Mouse (Mus musculus): ENCODE results near the gene Dnah8. TPM values are rescaled to one million over a fixed set of nuclear protein-coding genes. Genes with fewer than 3 reads are reported as not detected.
A peak's percentile ranks its signal among the peaks of the same experiment; 100 is the strongest.

Gene Dnah8
- polyA plus RNA-seq, 1 experiment: 295 TPM

DNA sequence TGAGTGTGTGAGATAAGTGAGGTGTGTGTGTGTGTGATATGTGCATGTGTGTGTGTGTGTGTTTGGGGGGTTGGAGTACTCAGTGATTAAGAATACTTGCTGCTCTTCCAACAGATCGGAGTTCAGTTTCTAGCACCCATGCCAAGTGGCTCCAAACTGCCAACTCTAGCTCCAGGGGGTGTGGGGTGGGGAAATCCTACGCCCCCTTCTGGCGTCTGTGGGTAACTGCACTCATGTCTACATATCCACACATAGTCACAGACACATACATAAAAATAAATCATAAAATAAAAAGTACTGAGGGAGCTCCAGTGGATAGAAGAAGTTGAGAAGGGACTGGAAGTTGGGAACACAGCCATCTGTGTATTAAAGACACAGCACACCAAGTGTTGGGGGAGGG, 119.8 kb downstream of the Dnah8 start:
- no peaks in the 10 kb centered on the region for H3K27me3 ChIP-seq (ENCODE audit: control insufficient read depth, insufficient read depth, low read length)
- H3K4me1 ChIP-seq (ENCODE audit: control insufficient read depth, insufficient read depth, low read length): no peaks in the 10 kb centered on the region
- H3K4me3 ChIP-seq (ENCODE audit: control insufficient read depth, low read depth, low read length): no peak overlapping the region
- TF ChIP-seq CTCF (IDR thresholded peaks at IDR 0.05; ENCODE audit: control insufficient read depth, insufficient read depth, insufficient replicate concordance, low read depth, low read length) (peak; percentile 32; the same call in 1 of the 2 replicates), POLR2A (IDR thresholded peaks at IDR 0.05; ENCODE audit: control insufficient read depth, low read depth, low read length) (no peak)
- no peak overlapping the region for H3K27ac ChIP-seq (ENCODE audit: control insufficient read depth, insufficient read depth, low read depth, low read length)
- H3K36me3 ChIP-seq (ENCODE audit: control insufficient read depth, insufficient read depth, low read length): no peaks in the 10 kb centered on the region

DNA sequence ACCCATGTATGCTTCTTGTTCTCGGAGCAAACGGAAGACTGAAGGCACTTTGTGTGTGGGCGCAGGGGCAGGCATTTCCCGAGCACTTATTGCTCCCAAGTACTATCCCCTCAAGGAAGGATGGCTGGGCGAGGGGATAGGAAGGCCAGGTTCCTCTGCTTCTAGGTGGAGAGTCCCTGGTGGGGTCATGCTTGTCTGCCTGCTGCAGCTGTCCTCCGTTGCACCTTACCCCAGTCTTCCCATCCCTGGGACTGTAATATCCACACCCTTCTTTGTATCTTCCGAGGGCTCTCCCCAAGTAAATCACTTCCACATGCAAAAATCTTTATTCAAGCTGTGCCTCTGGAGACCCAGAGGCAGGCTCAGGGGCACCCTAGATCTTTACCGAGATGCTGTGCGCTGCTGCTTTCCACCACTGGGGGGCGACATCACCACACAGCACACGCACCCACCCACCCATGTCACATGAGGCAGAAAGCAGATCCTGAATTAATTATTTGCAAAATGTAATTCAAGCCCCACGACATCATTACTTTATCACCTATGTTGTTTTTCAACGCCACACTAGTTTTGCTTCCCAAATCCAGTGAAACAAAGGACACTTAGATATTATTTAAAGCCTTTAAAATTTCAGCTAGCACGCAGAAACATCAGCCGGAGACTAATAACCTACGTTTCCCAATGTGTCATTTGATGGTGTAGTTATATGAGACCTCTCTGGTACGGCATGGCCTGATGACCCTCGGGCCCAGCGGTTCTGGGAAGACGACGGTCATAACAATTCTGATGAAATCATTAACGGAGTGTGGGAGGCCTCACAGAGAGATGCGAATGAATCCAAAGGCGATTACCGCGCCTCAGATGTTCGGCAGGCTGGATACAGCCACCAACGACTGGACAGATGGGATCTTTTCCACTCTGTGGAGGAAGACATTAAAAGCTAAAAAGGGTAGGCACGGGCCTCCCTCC, 122.2 kb downstream of the Dnah8 start:
- H3K4me1 ChIP-seq (ENCODE audit: control insufficient read depth, insufficient read depth, low read length): no peaks in the 10 kb centered on the region
- TF ChIP-seq CTCF (IDR thresholded peaks at IDR 0.05; ENCODE audit: control insufficient read depth, insufficient read depth, insufficient replicate concordance, low read depth, low read length) (peak; percentile 92), POLR2A (IDR thresholded peaks at IDR 0.05; ENCODE audit: control insufficient read depth, low read depth, low read length) (no peak)

DNA sequence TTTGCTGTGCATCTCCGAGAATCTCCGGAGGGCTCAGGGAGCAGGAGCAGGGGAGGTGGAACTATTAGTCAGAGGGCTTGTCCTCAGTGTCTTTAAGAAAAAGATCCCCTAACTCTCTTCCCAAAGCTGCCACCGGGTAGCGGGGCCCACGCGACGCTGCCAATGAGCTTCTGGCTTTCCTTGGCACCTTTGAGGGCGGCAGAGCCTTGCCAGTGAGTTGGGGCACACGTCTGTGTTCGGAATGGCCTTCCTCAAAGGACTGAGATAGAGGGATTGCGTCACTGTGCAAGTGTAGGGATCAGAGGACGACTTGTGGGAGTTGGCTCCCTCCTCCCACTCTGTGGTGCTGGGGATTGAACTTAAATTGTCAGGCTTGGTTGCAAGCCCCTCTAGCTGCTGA, 125.2 kb downstream of the Dnah8 start:
- no peaks in the 10 kb centered on the region for H3K4me1 ChIP-seq (ENCODE audit: control insufficient read depth, insufficient read depth, low read length)
- TF ChIP-seq CTCF (IDR thresholded peaks at IDR 0.05; ENCODE audit: control insufficient read depth, insufficient read depth, insufficient replicate concordance, low read depth, low read length): no peak
- no peak for TF ChIP-seq POLR2A (IDR thresholded peaks at IDR 0.05; ENCODE audit: control insufficient read depth, low read depth, low read length)
- H3K27me3 ChIP-seq (ENCODE audit: control insufficient read depth, insufficient read depth, low read length): no peaks in the 10 kb centered on the region
- no peak overlapping the region for H3K27ac ChIP-seq (ENCODE audit: control insufficient read depth, insufficient read depth, low read depth, low read length)
- no peak overlapping the region for H3K4me3 ChIP-seq (ENCODE audit: control insufficient read depth, low read depth, low read length)
- H3K36me3 ChIP-seq (ENCODE audit: control insufficient read depth, insufficient read depth, low read length): peaks cover 2% of the 10 kb centered on the region

More for the DNA sequence above, 122.2 kb downstream of the Dnah8 start:
- Histone ChIP-seq H3K4me3 (ENCODE audit: control insufficient read depth, low read depth, low read length) (no peak overlapping the region), H3K36me3 (ENCODE audit: control insufficient read depth, insufficient read depth, low read length) (peaks cover 2% of the 10 kb centered on the region), H3K27ac (ENCODE audit: control insufficient read depth, insufficient read depth, low read depth, low read length) (no peak overlapping the region), H3K27me3 (ENCODE audit: control insufficient read depth, insufficient read depth, low read length) (no peaks in the 10 kb centered on the region)

DNA sequence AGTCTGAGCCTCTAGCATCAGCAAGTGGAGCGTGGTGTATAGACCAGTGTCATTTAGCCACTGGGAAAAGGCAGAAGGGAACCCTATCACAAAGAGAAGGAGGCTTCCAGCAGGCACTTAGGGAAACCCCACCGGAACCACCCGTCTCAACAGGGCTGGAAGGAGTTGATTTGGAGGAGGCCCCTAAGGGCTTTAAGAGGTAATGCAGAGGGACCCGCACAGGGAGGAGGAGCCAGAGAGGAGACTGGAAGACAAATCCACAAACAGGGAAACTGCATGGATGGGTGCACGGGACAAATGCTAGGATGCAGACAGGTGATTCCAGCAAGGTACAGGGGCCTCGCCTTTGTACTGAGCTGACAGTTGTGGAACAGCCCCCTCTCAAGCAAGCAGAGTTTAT, 126.1 kb downstream of the Dnah8 start:
- H3K27ac ChIP-seq (ENCODE audit: control insufficient read depth, insufficient read depth, low read depth, low read length): no peak overlapping the region
- peaks cover 2% of the 10 kb centered on the region for H3K36me3 ChIP-seq (ENCODE audit: control insufficient read depth, insufficient read depth, low read length)
- TF ChIP-seq CTCF (IDR thresholded peaks at IDR 0.05; ENCODE audit: control insufficient read depth, insufficient read depth, insufficient replicate concordance, low read depth, low read length) (no peak), POLR2A (IDR thresholded peaks at IDR 0.05; ENCODE audit: control insufficient read depth, low read depth, low read length) (no peak)
- H3K4me1 ChIP-seq (ENCODE audit: control insufficient read depth, insufficient read depth, low read length): no peaks in the 10 kb centered on the region
- no peak overlapping the region for H3K4me3 ChIP-seq (ENCODE audit: control insufficient read depth, low read depth, low read length)
- H3K27me3 ChIP-seq (ENCODE audit: control insufficient read depth, insufficient read depth, low read length): no peaks in the 10 kb centered on the region

DNA sequence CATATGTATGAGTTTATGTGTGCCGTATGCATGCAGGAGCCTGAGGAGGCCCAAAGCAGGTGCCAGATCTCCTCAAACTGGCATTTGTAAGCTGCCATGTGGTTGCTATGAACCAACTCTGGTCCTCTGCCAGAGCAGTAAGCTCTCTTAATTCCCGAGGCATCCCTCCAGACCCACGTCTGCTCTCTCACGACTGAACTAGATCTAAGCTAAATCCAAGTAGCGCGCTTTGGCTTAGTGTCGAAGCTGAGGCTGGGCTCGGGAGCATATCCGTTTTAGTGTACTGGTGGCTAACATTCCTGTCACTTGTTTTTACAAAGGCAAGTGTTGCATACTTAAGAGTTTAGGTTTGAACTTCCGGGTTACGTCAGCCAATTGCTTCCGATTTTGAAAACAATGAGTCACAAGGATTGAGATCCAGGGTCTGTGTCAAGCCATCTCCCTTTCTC, 128.2 kb downstream of the Dnah8 start:
- TF ChIP-seq CTCF (IDR thresholded peaks at IDR 0.05; ENCODE audit: control insufficient read depth, insufficient read depth, insufficient replicate concordance, low read depth, low read length): no peak
- TF ChIP-seq POLR2A (IDR thresholded peaks at IDR 0.05; ENCODE audit: control insufficient read depth, low read depth, low read length): no peak

DNA sequence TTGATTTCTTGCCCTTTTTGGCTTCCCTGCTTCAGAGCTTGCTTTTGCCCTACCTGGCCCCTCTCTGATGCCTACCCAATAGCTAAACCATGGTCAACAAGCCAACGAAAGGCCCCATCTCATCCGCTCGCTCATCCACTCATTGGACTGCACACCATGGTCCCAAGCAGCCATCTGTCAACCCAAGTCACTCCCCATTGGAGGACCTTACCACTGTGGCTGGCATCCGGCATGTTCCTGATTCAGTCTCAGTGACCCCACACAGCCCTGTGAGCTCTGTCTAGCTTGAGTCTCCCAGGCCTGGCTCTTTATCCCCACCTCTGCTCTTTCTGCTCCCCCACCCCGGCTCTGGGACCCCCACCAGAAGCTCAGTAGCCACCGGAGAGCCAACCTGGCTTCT, 129.0 kb downstream of the Dnah8 start:
- peaks cover 2% of the 10 kb centered on the region for H3K36me3 ChIP-seq (ENCODE audit: control insufficient read depth, insufficient read depth, low read length)
- no peak for TF ChIP-seq CTCF (IDR thresholded peaks at IDR 0.05; ENCODE audit: control insufficient read depth, insufficient read depth, insufficient replicate concordance, low read depth, low read length)
- no peak for TF ChIP-seq POLR2A (IDR thresholded peaks at IDR 0.05; ENCODE audit: control insufficient read depth, low read depth, low read length)
- H3K4me1 ChIP-seq (ENCODE audit: control insufficient read depth, insufficient read depth, low read length): no peaks in the 10 kb centered on the region
- H3K27me3 ChIP-seq (ENCODE audit: control insufficient read depth, insufficient read depth, low read length): no peaks in the 10 kb centered on the region
- H3K4me3 ChIP-seq (ENCODE audit: control insufficient read depth, low read depth, low read length): no peak overlapping the region
- H3K27ac ChIP-seq (ENCODE audit: control insufficient read depth, insufficient read depth, low read depth, low read length): no peak overlapping the region

More for the DNA sequence above, 128.2 kb downstream of the Dnah8 start:
- Histone ChIP-seq H3K4me1 (ENCODE audit: control insufficient read depth, insufficient read depth, low read length) (no peaks in the 10 kb centered on the region), H3K4me3 (ENCODE audit: control insufficient read depth, low read depth, low read length) (no peak overlapping the region), H3K27me3 (ENCODE audit: control insufficient read depth, insufficient read depth, low read length) (no peaks in the 10 kb centered on the region), H3K27ac (ENCODE audit: control insufficient read depth, insufficient read depth, low read depth, low read length) (no peak overlapping the region), H3K36me3 (ENCODE audit: control insufficient read depth, insufficient read depth, low read length) (peaks cover 2% of the 10 kb centered on the region)

DNA sequence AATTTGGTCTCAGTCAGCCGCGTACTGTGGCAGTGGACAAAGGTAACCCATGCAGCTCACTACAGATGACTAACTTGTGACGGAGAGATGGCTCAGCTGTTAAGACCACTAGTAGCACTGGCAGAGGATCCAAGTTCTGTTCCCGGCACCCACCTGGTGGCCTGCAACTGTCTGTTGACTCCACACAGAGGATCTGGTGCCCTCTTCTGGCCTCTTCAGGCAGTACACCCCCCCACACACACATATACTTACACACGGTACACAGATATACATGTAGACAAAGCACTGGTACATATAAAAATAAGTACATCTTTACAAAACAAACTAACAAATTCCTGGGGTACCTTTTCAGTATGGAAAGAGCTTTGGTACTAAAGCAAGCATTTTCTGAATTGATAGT, 132.6 kb downstream of the Dnah8 start:
- Histone ChIP-seq H3K4me3 (ENCODE audit: control insufficient read depth, low read depth, low read length) (no peak overlapping the region), H3K4me1 (ENCODE audit: control insufficient read depth, insufficient read depth, low read length) (no peaks in the 10 kb centered on the region), H3K27me3 (ENCODE audit: control insufficient read depth, insufficient read depth, low read length) (no peaks in the 10 kb centered on the region), H3K36me3 (ENCODE audit: control insufficient read depth, insufficient read depth, low read length) (no peaks in the 10 kb centered on the region; the same call in 1 of the 2 replicates), H3K27ac (ENCODE audit: control insufficient read depth, insufficient read depth, low read depth, low read length) (no peak overlapping the region)
- TF ChIP-seq POLR2A (IDR thresholded peaks at IDR 0.05; ENCODE audit: control insufficient read depth, low read depth, low read length): no peak
- peak; percentile 43; the same call in 1 of the 2 replicates for TF ChIP-seq CTCF (IDR thresholded peaks at IDR 0.05; ENCODE audit: control insufficient read depth, insufficient read depth, insufficient replicate concordance, low read depth, low read length)
